Mouse (Mus musculus): ENCODE results near the gene Tmc3.

- no peak for TF ChIP-seq E2F4 (IDR thresholded peaks at IDR 0.05; ENCODE audit: borderline replicate concordance, low read depth, low read length)
- no peak for TF ChIP-seq MAX (IDR thresholded peaks at IDR 0.05; ENCODE audit: low read length)
- TF ChIP-seq TBP (IDR thresholded peaks at IDR 0.05; ENCODE audit: low read depth, low read length), result no peak
- TF ChIP-seq CHD2 (IDR thresholded peaks at IDR 0.05; ENCODE audit: low read length), result no peak
- no peak for TF ChIP-seq BHLHE40 (IDR thresholded peaks at IDR 0.05; ENCODE audit: borderline replicate concordance, low read depth, low read length)
Measured at GRCm38 (mm10) chr7:83653605-83654051, 68.9 kb downstream of the Tmc3 start.

Data from MEL (cell line).